Mouse (Mus musculus) neutrophil, adult 83 days (primary cell): ENCODE measurements around the gene Napb. TPM values are rescaled to one million over a fixed set of nuclear protein-coding genes. Genes with fewer than 3 reads are reported as not detected.

ENCODE experiments used
- total RNA-seq, 2 experiments: library from RNA; stranded (reverse); gene quantifications; one replicate each; pipeline ENCODE4 v1.2.4; 2023

Napb gene
- total RNA-seq: 1 to 10 TPM; 1.5 to 2.3 TPM

GRCm38 (mm10) chr2:148732327-148733000 is at the start of gene Napb:
Gene Napb (minus strand): TSS chr2:148732467.

GRCm38 (mm10) chr2:148781709-148782108 is 49.4 kb upstream of the Napb start, which contains the start of gene 8030411F24Rik:
Gene 8030411F24Rik (plus strand): TSS chr2:148782009.

GRCm38 (mm10) chr2:148771397-148771796 is 39.1 kb upstream of the Napb start, which contains the start of gene Cst11:
Gene Cst11 (minus strand): TSS chr2:148771497.

GRCm38 (mm10) chr2:148750058-148750457 is 17.8 kb upstream of the Napb start, which contains the start of gene Cstl1:
Gene Cstl1 (plus strand): TSS chr2:148750358.

GRCm38 (mm10) chr2:148680775-148681291 is 51.4 kb downstream of the Napb start, which contains the start of gene Gzf1:
Gene Gzf1 (plus strand): TSS chr2:148681023.

GRCm38 (mm10) chr2:148672199-148673096 is 59.8 kb downstream of the Napb start, which contains the start of gene Nxt1:
Gene Nxt1 (plus strand): TSS chr2:148672601.

Other genes with a start within 250 kb of the Napb start
- 10 to 100 TPM; 27.3 to 28.1 TPM for gene Nxt1, start 59.9 kb downstream of the Napb start, total RNA-seq
- gene Gzf1, start 51.4 kb downstream of the Napb start, total RNA-seq: 10 to 100 TPM; 15.2 to 15.5 TPM
- gene Cstl1, start 17.9 kb upstream of the Napb start, total RNA-seq: not detected
- gene Cst11, start 39.0 kb upstream of the Napb start, total RNA-seq: not detected
- gene 8030411F24Rik, start 49.5 kb upstream of the Napb start, total RNA-seq: not detected
- gene Cst12, start 56.9 kb upstream of the Napb start, total RNA-seq: not detected
- not detected for gene Cst8, start 66.3 kb upstream of the Napb start, total RNA-seq
- gene Cst13, start 87.6 kb upstream of the Napb start, total RNA-seq: not detected
- not detected for gene Cst9, start 102.7 kb upstream of the Napb start, total RNA-seq
- gene 9230104L09Rik, start 132.6 kb upstream of the Napb start, total RNA-seq: not detected
- 100 to 1,000 TPM; 600 to 630 TPM for gene Cst3, start 143.2 kb upstream of the Napb start, total RNA-seq